Mouse (Mus musculus) lung, adult 2 months (tissue): ENCODE data around the gene Tmem8.

Experiments
- CTCF ChIP-seq: fragments of 200-500 bp; IDR thresholded peaks from 2 replicates; pipeline ENCODE4 v1.5.1; 2011; ENCODE audit warnings: mild to moderate bottlenecking, low read length, control low read depth; ENCODE audit not compliant: insufficient read depth
- POLR2A ChIP-seq: fragments of 200-500 bp; IDR thresholded peaks from 2 replicates; pipeline ENCODE4 v1.6.1; 2011; ENCODE audit warnings: low read depth, mild to moderate bottlenecking, control low read depth, low read length, borderline replicate concordance; ENCODE audit errors: extremely low read depth

DNA sequence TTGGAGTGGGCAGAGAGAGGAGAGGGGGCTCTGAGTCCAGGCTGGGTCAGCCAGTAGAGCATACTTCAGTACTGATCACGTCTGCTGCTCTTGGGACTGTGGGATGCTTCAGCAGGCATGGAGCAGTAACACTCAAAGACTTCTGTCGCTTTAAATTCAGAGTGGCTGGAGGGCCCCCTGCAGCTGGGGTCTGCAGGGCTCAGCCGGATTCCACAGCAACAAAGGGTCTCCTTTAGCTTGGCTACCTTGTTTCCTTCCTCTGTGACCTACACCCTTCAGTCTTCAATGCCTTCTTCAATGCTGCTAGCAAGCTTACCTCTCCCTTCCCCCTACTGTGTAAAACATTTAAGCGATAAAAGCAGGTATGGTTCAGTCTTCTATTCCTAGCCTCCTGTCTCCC lies 2.1 kb upstream of the Tmem8 start:
- TF ChIP-seq CTCF: no peak
- no peak for TF ChIP-seq POLR2A
